Mouse (Mus musculus) T-helper 1 cell (primary cell): ENCODE results near the gene Asz1.

Experiments used
- in situ Hi-C: fragments of 300-600 bp; cut with MboI, MseI; formaldehyde crosslinking; loops from one replicate; pipeline ENCODE4 v1.15.1; 2025; ENCODE audit warnings: high pct_unique_total_duplicates

Asz1 gene

GRCm38 (mm10) chr6:18013346-18013745, 95.5 kb downstream of the Asz1 start:
- in situ Hi-C loops = loop anchor here (10.0 kb wide), 1 partner anchor 641 kb away; no protein-coding TSS in a partner anchor

- in situ Hi-C loops = no loop called here
Observed at GRCm38 (mm10) chr6:18007356-18007755, 101.5 kb downstream of the Asz1 start.

- in situ Hi-C loops = no loop called here
Observed at GRCm38 (mm10) chr6:18002065-18002464, 106.8 kb downstream of the Asz1 start.
